Mouse (Mus musculus): ENCODE measurements around the gene Il25.

Il25 gene

GRCm38 (mm10) chr14:54932645-54933150 is at the start of gene Il25:
Il25 (plus strand) TSS chr14:54932695.
- DNase-seq (ENCODE audit: low read depth, low spot score) = no peak

DNA sequence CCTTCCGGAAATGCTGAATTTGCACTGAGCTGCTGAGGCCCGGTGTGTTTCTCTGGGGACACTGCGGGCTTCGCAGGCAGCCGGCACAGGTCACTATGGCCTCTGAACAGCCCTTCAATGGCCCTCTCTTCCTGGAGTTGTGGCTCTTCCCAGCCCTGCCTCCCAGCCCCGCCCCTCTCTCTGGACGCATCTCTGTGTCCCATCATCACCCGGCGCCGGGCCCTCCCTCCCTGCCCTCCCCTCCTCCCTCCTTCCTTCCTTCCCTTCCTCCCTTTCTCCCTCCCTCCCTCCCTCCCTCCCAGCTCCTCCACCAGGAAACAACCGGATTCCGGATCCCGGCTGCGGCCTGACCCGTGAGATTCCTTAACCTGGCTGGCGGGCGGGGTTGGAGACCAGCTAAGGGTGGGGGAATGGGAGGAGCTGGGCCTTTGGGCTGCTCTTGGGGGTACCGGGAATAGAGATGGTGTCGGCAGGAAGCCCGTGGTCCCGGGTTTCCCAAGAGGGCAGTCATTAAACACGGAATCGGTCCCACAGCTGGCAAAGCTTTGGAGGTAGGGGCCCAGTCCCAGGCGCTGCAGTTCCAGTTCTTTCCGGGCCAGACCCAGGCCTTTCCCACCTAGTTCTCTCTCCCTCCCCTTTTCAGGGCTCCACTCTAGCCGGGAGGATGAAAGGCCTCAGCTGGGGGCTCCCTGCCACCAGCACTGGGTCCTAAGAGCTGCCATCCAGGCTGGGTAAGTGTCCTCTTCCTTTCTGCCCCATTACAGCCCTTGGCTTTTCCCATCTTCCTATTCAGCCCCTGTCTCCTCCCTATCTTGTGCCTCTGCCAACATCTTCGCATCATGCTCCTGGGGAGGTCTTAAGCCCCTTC is 49.1 kb upstream of the Il25 start, which contains the start of the genes Bcl2l2 and Gm20521:
Bcl2l2 (plus strand) TSS at position 224 of the 868 bp plus-strand sequence.
Gm20521 (plus strand) TSS at position 288 of the 868 bp plus-strand sequence.
- peak; percentile 76 for DNase-seq (ENCODE audit: low read depth, low spot score)

DNA sequence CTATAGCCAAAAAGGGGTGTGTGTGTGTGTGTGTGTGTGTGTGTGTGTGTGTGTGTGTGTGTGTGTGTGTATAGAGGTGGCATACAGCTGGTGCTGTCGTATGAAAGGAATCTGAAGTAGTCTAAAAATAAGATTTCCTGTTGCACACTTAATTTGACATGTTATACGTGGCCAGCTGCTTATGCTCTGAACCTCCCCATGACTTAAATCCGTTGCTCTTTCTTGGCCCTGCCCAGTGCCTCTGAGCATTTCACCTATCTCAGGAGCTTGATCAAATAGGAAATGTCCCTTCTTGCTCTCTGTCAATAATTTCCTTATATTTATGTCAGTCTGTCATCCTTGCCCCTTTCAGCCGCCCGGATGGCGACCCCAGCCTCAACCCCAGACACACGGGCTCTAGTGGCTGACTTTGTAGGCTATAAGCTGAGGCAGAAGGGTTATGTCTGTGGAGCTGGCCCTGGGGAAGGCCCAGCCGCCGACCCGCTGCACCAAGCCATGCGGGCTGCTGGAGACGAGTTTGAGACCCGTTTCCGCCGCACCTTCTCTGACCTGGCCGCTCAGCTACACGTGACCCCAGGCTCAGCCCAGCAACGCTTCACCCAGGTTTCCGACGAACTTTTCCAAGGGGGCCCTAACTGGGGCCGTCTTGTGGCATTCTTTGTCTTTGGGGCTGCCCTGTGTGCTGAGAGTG is 48.3 kb upstream of the Il25 start:
- no peak for DNase-seq (ENCODE audit: low read depth, low spot score)

DNA sequence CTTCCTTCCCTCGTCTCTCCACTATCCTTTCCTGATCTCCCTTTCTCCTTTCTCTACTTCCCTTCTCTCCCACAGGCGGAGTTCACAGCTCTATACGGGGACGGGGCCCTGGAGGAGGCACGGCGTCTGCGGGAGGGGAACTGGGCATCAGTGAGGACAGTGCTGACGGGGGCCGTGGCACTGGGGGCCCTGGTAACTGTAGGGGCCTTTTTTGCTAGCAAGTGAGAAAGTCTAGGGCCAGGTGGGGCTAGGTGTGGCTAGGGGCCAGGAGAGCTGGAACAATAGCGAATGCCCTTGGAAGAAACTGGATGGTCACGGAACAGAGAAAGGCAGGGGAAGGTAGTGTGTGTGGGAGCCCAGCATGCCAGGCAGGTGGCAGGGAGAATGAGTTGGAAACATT is 47.2 kb upstream of the Il25 start:
- DNase-seq (ENCODE audit: low read depth, low spot score) = no peak

- DNase-seq (ENCODE audit: low read depth, low spot score) = no peak
Observed at GRCm38 (mm10) chr14:54892200-54892599, 40.3 kb upstream of the Il25 start, which contains the start of gene Pabpn1. Pabpn1 (plus strand) TSS chr14:54892500.

DNA sequence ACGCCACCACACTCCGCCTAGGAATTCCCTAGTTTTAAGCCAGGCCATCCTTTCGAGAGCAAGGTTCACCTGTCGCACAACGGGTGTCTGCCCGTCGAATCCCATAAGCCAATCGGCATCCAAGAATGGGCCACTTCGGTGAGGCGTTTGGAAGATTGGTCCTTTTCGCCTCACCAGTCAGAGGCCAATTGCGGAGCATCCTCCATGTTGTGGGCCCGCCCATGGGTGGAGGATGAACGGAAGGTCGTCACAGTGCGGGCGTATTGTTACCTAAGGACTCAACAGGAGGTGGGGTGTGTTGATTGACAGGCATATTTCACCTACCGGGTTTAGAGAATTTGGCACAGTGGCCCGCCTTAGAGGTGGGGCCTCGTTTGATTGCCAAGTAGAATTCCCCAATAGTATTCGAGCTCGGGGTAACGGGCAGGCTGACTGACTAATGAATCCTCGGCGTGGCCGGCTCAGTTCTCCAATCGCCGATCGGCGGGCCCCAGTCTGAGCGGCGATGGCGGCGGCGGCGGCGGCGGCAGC is 38.8 kb upstream of the Il25 start:
- peak; percentile 98 for DNase-seq (ENCODE audit: low read depth, low spot score)

GRCm38 (mm10) chr14:54894296-54895151 is 38.0 kb upstream of the Il25 start:
- DNase-seq (ENCODE audit: low read depth, low spot score) = no peak

- no peak for DNase-seq (ENCODE audit: low read depth, low spot score)
Observed at GRCm38 (mm10) chr14:54897445-54897844, 35.0 kb upstream of the Il25 start.

DNA sequence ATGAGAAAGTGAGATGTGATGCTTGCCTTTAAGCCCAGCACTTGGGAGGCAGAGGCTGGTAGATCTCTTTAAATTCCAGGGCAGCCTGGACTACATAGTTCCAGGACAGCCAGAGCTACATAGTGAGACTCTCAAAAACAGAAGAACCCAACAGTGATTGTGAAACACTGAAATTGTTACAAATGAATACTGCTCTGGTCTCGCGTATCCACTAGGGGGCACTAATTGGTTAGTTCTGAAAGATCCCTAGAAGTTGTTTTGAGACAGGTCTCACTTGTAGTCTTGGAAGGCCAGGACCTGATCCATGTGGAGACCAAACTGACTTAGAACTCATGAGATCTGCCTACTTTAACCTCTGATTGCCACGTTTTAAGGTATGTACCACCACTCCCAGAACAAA is 32.1 kb upstream of the Il25 start:
- no peak for DNase-seq (ENCODE audit: low read depth, low spot score)

DNA sequence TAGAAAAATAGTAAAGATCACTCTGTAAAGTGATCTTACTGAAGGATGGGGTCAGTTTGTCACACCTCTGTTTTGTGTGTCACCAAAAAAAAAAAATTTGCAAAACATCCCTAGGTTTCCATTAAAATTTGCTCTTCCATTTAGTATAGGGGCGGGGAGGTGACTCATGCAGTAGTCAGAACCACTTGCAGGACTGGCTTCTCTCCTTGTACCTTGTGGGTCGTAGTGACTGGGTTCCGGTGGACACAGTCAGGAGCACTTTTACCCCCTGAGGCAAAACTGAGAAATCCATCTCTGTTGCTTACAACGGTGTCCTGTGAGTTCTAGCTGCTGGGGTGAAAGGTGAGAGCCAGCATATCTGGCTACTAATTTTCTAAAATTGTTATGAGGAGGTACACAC is 28.9 kb upstream of the Il25 start:
- no peak for DNase-seq (ENCODE audit: low read depth, low spot score)

DNA sequence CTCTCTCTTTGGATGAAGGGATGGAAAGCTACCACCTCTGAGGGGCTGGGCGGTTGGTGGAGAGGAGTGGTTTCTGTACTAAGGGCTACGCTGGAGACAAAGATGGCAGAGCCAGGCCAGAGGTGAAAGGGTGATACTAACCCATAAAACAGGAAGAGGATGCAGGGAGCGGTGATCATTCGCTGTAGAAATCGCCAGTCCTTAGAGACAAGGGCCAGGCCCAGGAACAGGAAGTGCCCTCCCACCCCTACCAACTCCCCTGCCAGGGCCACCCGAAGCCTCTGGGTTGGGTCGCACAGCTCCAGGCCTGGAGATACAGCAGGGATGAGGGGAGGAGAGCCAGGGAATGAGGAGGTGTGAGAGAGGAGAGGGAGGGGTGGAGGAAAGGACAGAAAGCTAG is 23.8 kb upstream of the Il25 start:
- no peak for DNase-seq (ENCODE audit: low read depth, low spot score)

GRCm38 (mm10) chr14:54912109-54912850 is 20.2 kb upstream of the Il25 start:
- DNase-seq (ENCODE audit: low read depth, low spot score) = no peak

GRCm38 (mm10) chr14:54912886-54913285 is 19.6 kb upstream of the Il25 start, which contains the start of gene Slc22a17:
Slc22a17 (minus strand) TSS chr14:54913132.
- peak; percentile 37 for DNase-seq (ENCODE audit: low read depth, low spot score)

DNA sequence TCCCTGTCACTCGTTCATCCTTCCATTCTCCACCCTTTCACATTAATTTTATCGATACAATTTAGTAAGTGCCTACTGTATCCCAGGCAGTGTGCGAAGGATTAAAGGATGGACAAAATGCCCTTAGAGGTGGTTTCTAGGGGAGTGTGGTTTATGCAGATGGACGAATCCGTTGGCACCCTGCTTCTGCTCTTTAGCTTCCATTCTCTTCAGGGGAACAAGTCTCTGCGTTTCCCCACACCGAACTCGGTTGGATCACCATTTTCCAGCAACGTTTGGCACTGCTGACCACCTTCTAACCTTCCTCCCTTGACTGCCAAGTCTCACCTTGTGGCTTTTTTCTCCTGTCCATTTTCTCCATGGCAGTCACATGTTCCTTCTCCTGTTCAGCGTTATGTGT is 19.2 kb upstream of the Il25 start:
- DNase-seq (ENCODE audit: low read depth, low spot score) = no peak

DNA sequence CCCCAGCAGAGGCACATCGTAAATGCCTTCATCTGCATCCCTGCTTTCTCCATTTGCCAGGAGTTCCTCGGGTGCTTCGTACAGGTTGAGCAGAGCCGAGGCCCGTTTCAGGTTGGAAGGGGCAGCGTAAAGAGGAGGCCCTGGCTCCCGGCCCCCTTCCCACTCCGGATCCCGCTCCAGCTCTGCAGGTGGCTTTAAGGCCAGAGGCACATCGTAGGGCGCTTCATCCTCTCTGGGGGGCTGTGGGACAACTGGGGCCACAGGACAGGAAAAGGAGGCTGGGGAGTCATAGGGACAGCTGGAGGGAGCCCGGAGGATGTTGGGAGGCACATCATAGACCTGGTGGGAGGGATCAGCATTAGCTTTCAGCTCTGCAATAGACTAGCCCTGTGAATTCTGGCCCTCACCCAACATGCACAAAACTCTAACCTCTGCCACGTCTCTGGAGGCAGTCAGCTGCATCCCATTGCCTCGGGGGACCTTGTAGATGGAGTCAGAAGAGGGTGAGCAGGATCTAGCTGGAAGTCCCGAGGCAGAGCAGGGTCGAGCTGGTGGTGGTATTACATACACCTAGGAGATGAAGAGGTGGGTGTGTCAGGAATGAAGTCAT is 12.3 kb upstream of the Il25 start:
- no peak for DNase-seq (ENCODE audit: low read depth, low spot score)

DNA sequence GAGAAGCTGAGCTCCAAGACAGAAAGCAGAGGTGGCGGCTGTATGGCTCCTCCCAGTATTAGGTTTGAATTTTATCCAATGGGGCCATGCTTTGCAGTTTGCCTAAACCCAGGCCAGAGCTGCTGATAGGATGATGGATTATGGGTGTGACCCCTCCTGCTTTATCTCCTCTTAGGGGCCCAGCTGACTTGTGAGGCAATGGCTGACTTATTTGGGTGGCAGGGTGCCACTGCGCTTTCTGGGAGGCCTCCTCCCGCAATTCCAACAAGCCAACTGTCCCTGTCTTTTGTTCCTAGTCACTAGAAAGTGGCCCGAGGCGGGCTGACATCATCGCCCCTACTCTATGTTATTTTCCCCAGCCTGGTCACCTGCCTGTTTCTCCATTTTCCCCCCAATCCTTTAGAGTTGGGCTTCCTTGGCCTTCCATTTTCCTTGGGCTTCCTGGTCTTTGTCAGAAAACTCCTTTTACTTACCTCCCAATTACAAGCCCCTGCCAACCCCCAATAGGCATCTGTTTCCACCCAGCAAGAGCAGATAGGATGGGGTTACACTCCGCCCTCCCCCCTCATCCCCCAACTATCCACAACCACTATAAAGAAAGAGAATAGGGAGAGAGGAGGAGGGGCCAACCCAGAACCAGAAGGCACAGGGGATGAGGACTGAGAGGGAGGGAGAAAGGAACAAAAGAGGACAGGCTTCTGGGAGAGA is 7.7 kb upstream of the Il25 start:
- no peak for DNase-seq (ENCODE audit: low read depth, low spot score)

GRCm38 (mm10) chr14:54925349-54926342 is 6.8 kb upstream of the Il25 start, which contains the start of gene Efs:
Efs (minus strand) TSS chr14:54926126.
- no peak for DNase-seq (ENCODE audit: low read depth, low spot score)
